Mouse (Mus musculus): Measurements from ENCODE around the gene Fem1a. TPM values are rescaled to one million over a fixed set of nuclear protein-coding genes. Genes with fewer than 3 reads are reported as not detected.

Gene Fem1a
- total and polyA plus RNA-seq, 3 experiments = 16.6 to 26.0 (median 17.5) TPM

GRCm38 (mm10) chr17:56291171-56291511 is 34.5 kb downstream of the Fem1a start:
- peak overlapping the region; percentile 77 for H3K9ac ChIP-seq (ENCODE audit: insufficient read depth, low read depth)
- peaks cover 24 to 59% of the 10 kb centered on the region in 2 experiments for H3K4me1 ChIP-seq (ENCODE audit: control insufficient read depth in 1 of 2, insufficient read depth in 2 of 2)
- peaks cover 5 to 13% of the 10 kb centered on the region in 2 experiments for H3K36me3 ChIP-seq (replicated peaks in 1 of 2; ENCODE audit: control insufficient read depth in 1 of 2, insufficient read depth in 1 of 2, low read length in 1 of 2)
- peak overlapping the region; percentile 87 for H3K27ac ChIP-seq (ENCODE audit: insufficient read depth, low read depth)
- H3K79me2 ChIP-seq (replicated peaks; ENCODE audit: control insufficient read depth, extremely low read depth, insufficient read depth, poor library complexity, severe bottlenecking) = no peaks in the 10 kb centered on the region
- TF ChIP-seq ZMIZ1 (IDR thresholded peaks at IDR 0.05; ENCODE audit: low read depth, low read length) = no peak
- TF ChIP-seq MXI1 (IDR thresholded peaks at IDR 0.05; ENCODE audit: low read depth, low read length) = no peak
- peak; percentile 83 for TF ChIP-seq SMC3 (IDR thresholded peaks at IDR 0.05; ENCODE audit: low read depth, low read length)
- TF ChIP-seq IRF4 (IDR thresholded peaks at IDR 0.05; ENCODE audit: low read depth, low read length) = peak; percentile 70
- peak; percentile 75 for TF ChIP-seq HCFC1 (IDR thresholded peaks at IDR 0.05; ENCODE audit: low read depth, low read length)
- peak; percentile 30 for TF ChIP-seq NELFE (IDR thresholded peaks at IDR 0.05; ENCODE audit: low read depth, low read length)
- TF ChIP-seq GABPA (IDR thresholded peaks at IDR 0.05; ENCODE audit: insufficient replicate concordance, low read depth, low read length) = no peak
- TF ChIP-seq ELF1 (IDR thresholded peaks at IDR 0.05; ENCODE audit: low read depth, low read length) = peak; percentile 92
- TF ChIP-seq CTCF (conservative IDR thresholded peaks at IDR 0.05 in 1 of 2, IDR thresholded peaks at IDR 0.05 in 1 of 2; ENCODE audit: low read depth in 2 of 2, low read length in 2 of 2) = peak; percentile 33 to 92; a peak in 3 of 4 replicates
- TF ChIP-seq JUND (conservative IDR thresholded peaks at IDR 0.05; ENCODE audit: low read depth, low read length) = no peak
- TF ChIP-seq RAD21 (IDR thresholded peaks at IDR 0.05; ENCODE audit: low read depth, low read length) = peak; percentile 52
- TF ChIP-seq BHLHE40 (IDR thresholded peaks at IDR 0.05; ENCODE audit: low read depth, low read length) = peak; percentile 3; the same call in 1 of the 2 replicates
- TF ChIP-seq TCF12 (IDR thresholded peaks at IDR 0.05; ENCODE audit: low read depth, low read length) = peak; percentile 71
- peak; percentile 82 for TF ChIP-seq NRF1 (IDR thresholded peaks at IDR 0.05; ENCODE audit: low read depth, low read length)
- peak; percentile 45; the same call in 1 of the 2 replicates for TF ChIP-seq MYC (IDR thresholded peaks at IDR 0.05; ENCODE audit: low read depth, low read length)
- no peak for TF ChIP-seq MAX (IDR thresholded peaks at IDR 0.05; ENCODE audit: low read length)
- TF ChIP-seq MAZ (IDR thresholded peaks at IDR 0.05; ENCODE audit: low read depth, low read length) = peak; percentile 90
- TF ChIP-seq ETS1 (conservative IDR thresholded peaks at IDR 0.05; ENCODE audit: low read depth, low read length) = 0 out of 2 replicates have a peak, but pooled peaks have one; percentile 34
- no peak for TF ChIP-seq EP300 (IDR thresholded peaks at IDR 0.05; ENCODE audit: low read length)
- peak; percentile 59; the same call in 1 of the 2 replicates for TF ChIP-seq MEF2A (IDR thresholded peaks at IDR 0.05; ENCODE audit: borderline replicate concordance, low read depth, low read length)
- TF ChIP-seq ZNF384 (IDR thresholded peaks at IDR 0.05; ENCODE audit: low read depth, low read length) = peak; percentile 96
- no peak for TF ChIP-seq E2F4 (IDR thresholded peaks at IDR 0.05; ENCODE audit: insufficient replicate concordance, low read depth, low read length)
- TF ChIP-seq KAT2A (IDR thresholded peaks at IDR 0.05; ENCODE audit: insufficient replicate concordance, low read length) = 0 out of 2 replicates have a peak, but pooled peaks have one; percentile 46
- no peak for TF ChIP-seq RCOR1 (conservative IDR thresholded peaks at IDR 0.05; ENCODE audit: low read depth, low read length)
- peak; percentile 75 for TF ChIP-seq TBP (conservative IDR thresholded peaks at IDR 0.05; ENCODE audit: low read depth, low read length)
- peak; percentile 53; the same call in 1 of the 2 replicates for TF ChIP-seq POLR2A (IDR thresholded peaks at IDR 0.05; ENCODE audit: low read depth, low read length)
- H3K4me3 ChIP-seq (replicated peaks in 1 of 3; ENCODE audit: low read depth in 2 of 3, low read length in 2 of 3, poor library complexity in 1 of 3) = peak overlapping the region in 2 of 3 experiments; percentile 28 to 46
- in situ Hi-C loops (cut with MboI; ENCODE audit: low pct_ligation_motif_present, low pct_unique_long_range_greater_than_20kb, low sequenced_read_pairs) (no loop called here), dilution Hi-C loops (cut with MboI; ENCODE audit: extremely low pct_ligation_motif_present, extremely low pct_unique_long_range_greater_than_20kb, low sequenced_read_pairs) (no loop called here)
- no peaks in the 10 kb centered on the region for H3K9me3 ChIP-seq (replicated peaks; ENCODE audit: low read length)
- H3K27me3 ChIP-seq (replicated peaks) = no peaks in the 10 kb centered on the region
- peak overlapping the region; percentile 81 for H3K4me2 ChIP-seq (ENCODE audit: insufficient read depth, low read depth, poor library complexity, severe bottlenecking)
- DNase-seq (ENCODE audit: extremely low read depth) = peak; percentile 97
